Mouse (Mus musculus): ENCODE measurements around the gene Kpna4. TPM values are rescaled to one million over a fixed set of nuclear protein-coding genes. Genes with fewer than 3 reads are reported as not detected.
A peak's percentile ranks its signal among the peaks of the same experiment; 100 is the strongest.

The Kpna4 gene
- 20.5 and 21.8 TPM in 2 replicates for polyA plus RNA-seq (2015; fragmentation: Nextera tagmentation; extraction: Ambion mirVana)

DNA sequence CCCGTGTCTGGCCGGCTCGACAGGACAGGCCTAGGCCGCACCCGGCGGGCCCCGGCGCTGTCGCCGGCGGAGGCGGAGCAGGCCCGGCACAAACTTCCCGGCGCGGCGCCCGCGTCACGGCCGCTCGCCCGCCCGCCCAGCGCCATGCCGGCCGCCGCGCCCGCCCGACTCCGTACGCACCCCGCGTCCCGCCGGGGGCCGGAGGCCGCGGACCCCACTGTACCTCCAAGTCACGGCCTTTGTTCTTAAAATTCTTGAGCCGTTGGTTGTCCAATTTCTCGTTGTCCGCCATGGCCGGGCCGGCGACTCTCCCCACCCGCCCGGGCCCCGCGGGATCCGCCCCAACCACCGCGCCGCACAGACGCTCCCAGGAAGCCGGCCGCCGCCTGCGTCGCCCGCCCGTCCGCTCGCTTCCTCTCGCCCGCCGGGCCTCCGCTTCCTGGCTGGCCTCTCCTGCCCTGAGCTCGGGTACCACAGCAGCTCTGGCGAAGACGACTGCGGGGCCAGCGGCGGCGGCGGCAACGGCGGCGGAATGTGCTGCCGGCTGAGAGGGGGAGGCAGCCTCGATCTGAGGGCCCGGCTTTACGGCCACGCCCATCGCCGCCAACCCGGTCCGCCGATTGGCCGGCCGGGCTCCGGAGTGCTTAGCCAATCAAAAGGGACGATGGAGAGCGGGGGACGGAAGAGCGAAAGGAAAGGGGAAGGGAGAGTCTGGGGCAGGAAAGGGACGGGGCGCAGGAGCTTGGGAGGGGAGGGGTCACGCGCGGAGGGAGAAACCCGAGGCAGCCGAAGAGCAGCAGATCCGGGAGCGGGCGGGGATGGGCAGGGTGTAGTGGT, at the start of gene Kpna4:
TSS of gene Kpna4 (minus strand) at position 605 of the 837 bp plus-strand sequence.
- under 1% methylated on average over 78 of the region's 107 CpGs for WGBS
- H3K36me3 ChIP-seq (ENCODE audit: control insufficient read depth, insufficient read depth, low read length) = no peaks in the 10 kb centered on the region
- DNase-seq (ENCODE audit: low spot score) (peak; percentile 95), ATAC-seq (ENCODE audit: low FRiP score, low TSS enrichment) (peak; percentile 97)
- H3K27ac ChIP-seq (replicated peaks) = peak within 1 kb of the TSS; percentile 98
- peak within 1 kb of the TSS; percentile 92 for H3K4me3 ChIP-seq (ENCODE audit: low read depth, low read length)
- H3K9me3 ChIP-seq (ENCODE audit: control insufficient read depth, low read length) = no peaks in the 10 kb centered on the region
- peak within 1 kb of the TSS; percentile 97 for H3K9ac ChIP-seq (ENCODE audit: low read length)
- TF ChIP-seq EP300 (optimal IDR thresholded peaks at IDR 0.05) (no peak), CTCF (IDR thresholded peaks at IDR 0.05; ENCODE audit: low read depth) (no peak)
- H3K4me1 ChIP-seq (replicated peaks; ENCODE audit: control insufficient read depth, insufficient read depth) = peaks cover 3% of the 10 kb centered on the region; the same call in 1 of the 2 replicates
- peak within 1 kb of the TSS; percentile 72 for H3K4me2 ChIP-seq (replicated peaks; ENCODE audit: low read depth)
- no peaks in the 10 kb centered on the region for H3K27me3 ChIP-seq (ENCODE audit: control insufficient read depth, insufficient read depth, low read length)

DNA sequence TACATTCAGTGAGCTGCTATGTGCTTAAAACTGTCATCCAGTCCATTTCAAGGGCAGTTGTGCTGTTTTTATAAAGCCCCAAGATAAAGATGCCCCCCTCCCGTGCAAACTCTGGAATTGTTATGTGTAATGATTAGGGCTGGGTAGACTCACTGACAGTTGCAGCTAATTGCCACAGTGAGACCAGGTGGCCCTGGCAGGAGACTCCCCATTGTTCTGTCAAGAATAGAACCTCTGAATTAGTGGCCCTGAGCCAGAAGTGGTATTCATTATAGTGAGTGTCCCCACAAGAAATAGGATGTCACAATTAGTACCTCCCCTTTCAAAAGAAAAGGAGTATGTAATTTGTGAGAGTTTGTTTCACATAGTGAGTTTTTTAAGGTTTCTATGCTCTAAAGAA, 48.3 kb upstream of the Kpna4 start:
- no peak for TF ChIP-seq EP300 (optimal IDR thresholded peaks at IDR 0.05)
- no peak for TF ChIP-seq CTCF (IDR thresholded peaks at IDR 0.05; ENCODE audit: low read depth)
- Histone ChIP-seq H3K9ac (ENCODE audit: low read length) (no peak overlapping the region), H3K27ac (replicated peaks) (no peak overlapping the region), H3K9me3 (ENCODE audit: control insufficient read depth, low read length) (no peaks in the 10 kb centered on the region), H3K27me3 (ENCODE audit: control insufficient read depth, insufficient read depth, low read length) (no peaks in the 10 kb centered on the region), H3K4me3 (ENCODE audit: low read depth, low read length) (no peak overlapping the region), H3K4me2 (replicated peaks; ENCODE audit: low read depth) (no peak overlapping the region), H3K4me1 (replicated peaks; ENCODE audit: control insufficient read depth, insufficient read depth) (no peaks in the 10 kb centered on the region), H3K36me3 (ENCODE audit: control insufficient read depth, insufficient read depth, low read length) (no peaks in the 10 kb centered on the region)
- no peak for DNase-seq (ENCODE audit: low spot score)
- WGBS = 55% methylated on average over 1 of the region's 1 CpGs
- no peak for ATAC-seq (ENCODE audit: low FRiP score, low TSS enrichment)

DNA sequence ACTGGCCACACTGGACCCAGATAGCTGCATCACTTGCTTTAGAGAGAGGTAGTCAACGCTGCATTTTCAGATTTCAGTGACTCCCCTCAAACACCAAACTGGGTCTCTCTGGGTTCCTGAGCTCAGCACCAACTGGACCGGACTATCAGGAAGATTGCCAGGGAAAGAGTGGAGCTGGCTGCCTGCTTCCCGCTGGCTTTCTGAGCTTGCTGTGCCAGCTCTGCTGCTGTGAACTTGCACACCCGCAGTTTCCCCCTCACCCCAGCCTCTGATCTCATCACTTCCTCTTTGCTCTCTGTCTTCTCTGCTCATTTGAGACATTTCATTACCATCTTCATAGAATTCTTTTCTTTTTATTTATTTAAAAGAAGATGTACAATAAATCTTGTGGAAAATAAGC, 44.2 kb upstream of the Kpna4 start:
- ATAC-seq (ENCODE audit: low FRiP score, low TSS enrichment) = no peak
- DNase-seq (ENCODE audit: low spot score) = no peak
- H3K4me1 ChIP-seq (replicated peaks; ENCODE audit: control insufficient read depth, insufficient read depth) = no peaks in the 10 kb centered on the region

DNA sequence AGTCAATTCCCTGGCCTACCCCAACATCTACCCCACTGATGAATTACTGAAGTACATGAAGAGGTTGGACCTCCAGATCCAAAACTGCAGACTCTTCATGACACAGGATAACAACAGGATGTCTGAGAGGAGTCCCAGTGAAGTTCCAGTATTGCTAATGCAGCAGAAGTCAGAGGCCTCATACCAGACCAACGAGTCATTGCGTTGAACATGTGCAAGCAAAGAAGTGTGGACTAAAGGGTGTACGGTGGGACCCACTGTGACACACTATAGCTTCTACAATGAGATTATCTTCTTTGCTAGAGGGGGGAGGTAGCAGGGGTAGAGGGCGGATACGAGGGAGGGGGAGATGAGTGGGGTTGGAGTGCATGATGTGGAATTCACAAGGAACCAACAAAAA, 42.9 kb upstream of the Kpna4 start:
- 71% methylated on average over 5 of the region's 5 CpGs for WGBS
- no peak for ATAC-seq (ENCODE audit: low FRiP score, low TSS enrichment)

More for the DNA sequence above, 44.2 kb upstream of the Kpna4 start:
- Histone ChIP-seq H3K4me2 (replicated peaks; ENCODE audit: low read depth) (no peak overlapping the region), H3K36me3 (ENCODE audit: control insufficient read depth, insufficient read depth, low read length) (no peaks in the 10 kb centered on the region), H3K9me3 (ENCODE audit: control insufficient read depth, low read length) (no peaks in the 10 kb centered on the region), H3K9ac (ENCODE audit: low read length) (no peak overlapping the region), H3K4me3 (ENCODE audit: low read depth, low read length) (no peak overlapping the region), H3K27ac (replicated peaks) (no peak overlapping the region), H3K27me3 (ENCODE audit: control insufficient read depth, insufficient read depth, low read length) (no peaks in the 10 kb centered on the region)
- WGBS = 69% methylated on average over 4 of the region's 4 CpGs
- no peak for TF ChIP-seq CTCF (IDR thresholded peaks at IDR 0.05; ENCODE audit: low read depth)

DNA sequence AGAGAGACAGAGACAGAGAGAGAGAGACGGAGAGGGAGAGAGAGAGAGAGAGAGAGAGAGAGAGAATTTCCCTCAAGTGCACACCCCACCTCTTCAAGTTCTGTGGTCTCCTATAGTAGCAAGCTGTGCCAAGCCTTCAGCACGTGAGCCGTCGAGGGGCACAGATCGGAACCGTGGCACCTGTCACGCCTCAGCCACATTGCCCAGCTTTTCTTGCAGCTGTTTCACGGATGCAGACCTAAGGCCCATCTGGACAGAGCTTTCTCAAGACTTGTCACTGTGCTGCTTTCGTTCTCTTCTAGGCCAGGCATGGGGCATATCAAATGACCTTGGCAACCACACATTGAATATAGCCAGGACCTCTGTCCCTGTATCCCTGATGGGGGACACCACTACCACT, 41.8 kb upstream of the Kpna4 start:
- TF ChIP-seq CTCF (IDR thresholded peaks at IDR 0.05; ENCODE audit: low read depth) (no peak), EP300 (optimal IDR thresholded peaks at IDR 0.05) (no peak)
- Histone ChIP-seq H3K4me3 (ENCODE audit: low read depth, low read length) (no peak overlapping the region), H3K4me1 (replicated peaks; ENCODE audit: control insufficient read depth, insufficient read depth) (no peaks in the 10 kb centered on the region), H3K9ac (ENCODE audit: low read length) (no peak overlapping the region), H3K9me3 (ENCODE audit: control insufficient read depth, low read length) (no peaks in the 10 kb centered on the region), H3K27ac (replicated peaks) (no peak overlapping the region), H3K36me3 (ENCODE audit: control insufficient read depth, insufficient read depth, low read length) (no peaks in the 10 kb centered on the region), H3K27me3 (ENCODE audit: control insufficient read depth, insufficient read depth, low read length) (no peaks in the 10 kb centered on the region), H3K4me2 (replicated peaks; ENCODE audit: low read depth) (no peak overlapping the region)
- ATAC-seq (ENCODE audit: low FRiP score, low TSS enrichment) (no peak), DNase-seq (ENCODE audit: low spot score) (no peak)
- WGBS = 82% methylated on average over 9 of the region's 9 CpGs

More for the DNA sequence above, 42.9 kb upstream of the Kpna4 start:
- H3K4me1 ChIP-seq (replicated peaks; ENCODE audit: control insufficient read depth, insufficient read depth) = no peaks in the 10 kb centered on the region
- no peaks in the 10 kb centered on the region for H3K27me3 ChIP-seq (ENCODE audit: control insufficient read depth, insufficient read depth, low read length)
- no peak for DNase-seq (ENCODE audit: low spot score)
- no peak overlapping the region for H3K9ac ChIP-seq (ENCODE audit: low read length)
- no peaks in the 10 kb centered on the region for H3K36me3 ChIP-seq (ENCODE audit: control insufficient read depth, insufficient read depth, low read length)
- no peak overlapping the region for H3K27ac ChIP-seq (replicated peaks)
- TF ChIP-seq CTCF (IDR thresholded peaks at IDR 0.05; ENCODE audit: low read depth) (no peak), EP300 (optimal IDR thresholded peaks at IDR 0.05) (no peak)
- H3K9me3 ChIP-seq (ENCODE audit: control insufficient read depth, low read length) = no peaks in the 10 kb centered on the region
- H3K4me2 ChIP-seq (replicated peaks; ENCODE audit: low read depth) = no peak overlapping the region
- no peak overlapping the region for H3K4me3 ChIP-seq (ENCODE audit: low read depth, low read length)

DNA sequence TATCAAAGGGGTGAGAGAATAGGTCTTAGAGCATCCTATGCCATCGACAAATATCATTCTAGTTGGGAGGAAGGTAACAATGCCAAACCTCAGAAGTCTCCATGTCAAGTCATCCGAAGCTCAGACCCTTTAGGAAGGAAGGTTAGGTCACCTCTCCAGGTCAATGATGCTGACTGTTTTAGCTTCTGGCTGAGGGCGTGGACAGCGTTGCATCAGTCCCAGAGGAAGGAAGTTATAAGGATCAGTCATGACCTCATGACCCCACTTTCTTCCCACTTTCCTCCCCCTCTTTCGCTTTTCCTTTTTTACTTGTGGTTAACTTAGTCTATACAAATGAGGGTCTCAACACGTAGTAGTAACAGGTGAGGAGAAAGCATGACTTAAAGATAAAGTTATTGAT, 36.1 kb upstream of the Kpna4 start:
- no peak for TF ChIP-seq CTCF (IDR thresholded peaks at IDR 0.05; ENCODE audit: low read depth)
- no peak for TF ChIP-seq EP300 (optimal IDR thresholded peaks at IDR 0.05)
- Histone ChIP-seq H3K9me3 (ENCODE audit: control insufficient read depth, low read length) (no peaks in the 10 kb centered on the region), H3K27ac (replicated peaks) (no peak overlapping the region), H3K4me2 (replicated peaks; ENCODE audit: low read depth) (no peak overlapping the region), H3K36me3 (ENCODE audit: control insufficient read depth, insufficient read depth, low read length) (no peaks in the 10 kb centered on the region), H3K4me1 (replicated peaks; ENCODE audit: control insufficient read depth, insufficient read depth) (no peaks in the 10 kb centered on the region), H3K4me3 (ENCODE audit: low read depth, low read length) (no peak overlapping the region), H3K27me3 (ENCODE audit: control insufficient read depth, insufficient read depth, low read length) (no peaks in the 10 kb centered on the region), H3K9ac (ENCODE audit: low read length) (no peak overlapping the region)
- WGBS = 68% methylated on average over 6 of the region's 6 CpGs
- ATAC-seq (ENCODE audit: low FRiP score, low TSS enrichment) (no peak), DNase-seq (ENCODE audit: low spot score) (no peak)
